Mouse (Mus musculus): ENCODE results near the gene Impg1. TPM values are rescaled to one million over a fixed set of nuclear protein-coding genes. Genes with fewer than 3 reads are reported as not detected.

Impg1 gene
- polyA plus RNA-seq, 2 experiments = not detected

DNA sequence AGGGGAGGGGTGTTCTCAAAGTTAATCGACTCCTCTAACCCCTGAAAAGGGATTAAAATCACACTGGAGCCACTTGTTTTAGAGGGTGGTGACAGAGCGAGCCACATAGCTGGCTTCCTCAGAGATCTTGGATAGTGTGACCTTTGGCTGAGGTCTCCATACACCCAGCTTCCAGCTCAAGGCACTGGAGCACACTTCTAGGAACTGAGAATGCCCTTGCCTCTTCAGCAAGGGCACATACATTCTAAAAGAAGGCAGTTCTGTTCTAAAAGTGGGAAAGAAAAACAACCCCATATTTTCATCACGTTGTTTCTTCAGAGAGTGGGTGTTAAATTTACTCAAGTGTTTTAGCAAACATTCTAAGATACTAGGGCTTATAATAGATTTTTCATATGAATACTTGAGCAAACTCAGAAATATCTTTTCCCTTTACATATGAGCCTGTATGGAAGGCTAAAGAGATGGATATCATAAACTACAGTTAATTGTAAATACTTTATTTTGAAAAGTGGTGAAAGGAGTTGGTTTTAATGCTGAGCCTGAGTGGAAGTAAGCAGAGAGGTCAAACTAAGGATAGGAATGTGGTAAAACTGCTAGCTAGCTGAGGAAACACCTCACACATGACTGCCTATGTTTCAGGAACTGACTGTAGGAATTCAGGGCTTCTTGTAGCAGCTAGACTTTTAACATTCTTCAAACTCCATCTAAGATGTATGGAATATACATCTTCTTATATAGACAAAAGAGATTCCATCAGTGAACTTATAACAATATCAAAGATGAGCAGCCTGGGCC is 14.6 kb downstream of the Impg1 start:
- Histone ChIP-seq H3K27me3 (ENCODE audit: control insufficient read depth, insufficient read depth, low read length) (no peaks in the 10 kb centered on the region), H3K9me3 (ENCODE audit: control insufficient read depth, low read length) (no peaks in the 10 kb centered on the region), H3K36me3 (replicated peaks; ENCODE audit: control insufficient read depth, insufficient read depth, low read depth) (no peaks in the 10 kb centered on the region), H3K27ac (no peak overlapping the region), H3K9ac (replicated peaks) (no peak overlapping the region), H3K4me1 (replicated peaks; ENCODE audit: control insufficient read depth in 2 of 2, insufficient read depth in 2 of 2, low read length in 1 of 2) (no peaks in the 10 kb centered on the region), H3K4me2 (ENCODE audit: low read depth) (no peak overlapping the region), H3K4me3 (ENCODE audit: insufficient read depth in 1 of 2, low read depth in 2 of 2, low read length in 2 of 2) (no peak overlapping the region)
- TF ChIP-seq CTCF (IDR thresholded peaks at IDR 0.05; ENCODE audit: low read depth) (no peak), EP300 (IDR thresholded peaks at IDR 0.05; ENCODE audit: low read depth) (no peak)
- DNase-seq (ENCODE audit: low read depth in 3 of 3, low spot score in 3 of 3) (no peak), ATAC-seq (ENCODE audit: insufficient read depth) (no peak)
- 42% methylated on average over 3 of the region's 3 CpGs for WGBS (ENCODE audit: insufficient replicate concordance)

DNA sequence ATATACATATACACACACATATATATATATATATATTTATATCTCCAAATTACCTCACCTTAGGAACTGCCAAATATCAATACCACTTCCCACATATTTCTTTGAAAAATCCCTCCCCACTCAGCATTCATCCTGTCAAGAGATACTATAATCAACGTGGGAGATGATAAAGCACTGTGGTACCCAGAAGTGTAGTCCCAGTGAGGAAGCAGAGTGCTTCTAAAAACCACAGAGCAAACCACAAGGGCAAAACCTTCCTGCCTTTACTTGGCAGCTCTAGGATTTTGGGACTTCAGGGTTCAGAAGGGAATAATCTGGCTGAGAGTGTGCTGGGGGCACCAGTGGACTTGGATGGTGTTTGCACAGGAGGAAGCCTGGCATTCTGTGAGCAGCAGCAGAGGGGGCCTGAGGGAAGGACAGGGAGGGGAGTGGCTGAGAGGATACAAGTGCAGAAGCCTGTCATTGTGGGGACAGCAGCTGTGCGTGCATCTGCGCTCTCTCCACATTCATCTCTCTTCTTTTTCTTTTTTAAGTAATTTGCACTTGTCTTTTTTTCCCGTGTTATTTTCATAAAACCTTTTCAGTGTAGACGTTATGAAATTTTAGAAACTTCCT is 24.1 kb downstream of the Impg1 start:
- no peak for DNase-seq (ENCODE audit: low read depth in 3 of 3, low spot score in 3 of 3)
- TF ChIP-seq CTCF (IDR thresholded peaks at IDR 0.05; ENCODE audit: low read depth) = no peak
- no peak for TF ChIP-seq EP300 (IDR thresholded peaks at IDR 0.05; ENCODE audit: low read depth)
- H3K9me3 ChIP-seq (ENCODE audit: control insufficient read depth, low read length) = no peaks in the 10 kb centered on the region
- WGBS (ENCODE audit: insufficient replicate concordance) = 40% methylated on average over 5 of the region's 5 CpGs
- no peak overlapping the region for H3K4me3 ChIP-seq (ENCODE audit: insufficient read depth in 1 of 2, low read depth in 2 of 2, low read length in 2 of 2)
- no peak overlapping the region for H3K27ac ChIP-seq
- ATAC-seq (ENCODE audit: insufficient read depth) = no peak
- no peak overlapping the region for H3K9ac ChIP-seq (replicated peaks)
- no peak overlapping the region for H3K4me2 ChIP-seq (ENCODE audit: low read depth)
- H3K4me1 ChIP-seq (replicated peaks; ENCODE audit: control insufficient read depth in 2 of 2, insufficient read depth in 2 of 2, low read length in 1 of 2) = no peaks in the 10 kb centered on the region
- H3K36me3 ChIP-seq (replicated peaks; ENCODE audit: control insufficient read depth, insufficient read depth, low read depth) = no peaks in the 10 kb centered on the region
- H3K27me3 ChIP-seq (ENCODE audit: control insufficient read depth, insufficient read depth, low read length) = no peaks in the 10 kb centered on the region

DNA sequence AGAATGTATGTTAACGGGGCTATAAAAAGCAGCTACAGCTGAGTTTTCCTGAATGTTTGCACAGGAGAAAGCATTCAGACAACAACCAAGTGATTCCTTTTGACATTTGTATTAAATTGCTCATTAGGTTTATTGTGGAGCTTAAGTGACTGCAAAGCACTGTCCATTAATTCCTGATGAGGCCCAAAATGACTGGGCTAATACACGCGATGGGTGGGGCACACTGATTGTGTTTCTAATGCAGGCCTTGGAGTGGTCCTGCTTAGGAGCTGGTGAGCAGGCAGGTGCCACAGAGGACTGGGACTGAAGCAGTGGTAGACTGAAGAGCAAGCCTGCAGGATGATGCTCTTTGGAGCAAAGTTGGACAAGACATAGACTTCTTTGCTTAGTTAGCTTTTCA is 73.9 kb downstream of the Impg1 start:
- Histone ChIP-seq H3K9ac (replicated peaks) (no peak overlapping the region), H3K27ac (no peak overlapping the region), H3K9me3 (ENCODE audit: control insufficient read depth, low read length) (no peaks in the 10 kb centered on the region), H3K27me3 (ENCODE audit: control insufficient read depth, insufficient read depth, low read length) (no peaks in the 10 kb centered on the region; the same call in 1 of the 2 replicates), H3K4me1 (replicated peaks; ENCODE audit: control insufficient read depth in 2 of 2, insufficient read depth in 2 of 2, low read length in 1 of 2) (no peaks in the 10 kb centered on the region), H3K36me3 (replicated peaks; ENCODE audit: control insufficient read depth, insufficient read depth, low read depth) (no peaks in the 10 kb centered on the region), H3K4me3 (ENCODE audit: insufficient read depth in 1 of 2, low read depth in 2 of 2, low read length in 2 of 2) (no peak overlapping the region), H3K4me2 (ENCODE audit: low read depth) (no peak overlapping the region)
- no peak for ATAC-seq (ENCODE audit: insufficient read depth)
- TF ChIP-seq CTCF (IDR thresholded peaks at IDR 0.05; ENCODE audit: low read depth) (no peak), EP300 (IDR thresholded peaks at IDR 0.05; ENCODE audit: low read depth) (no peak)
- no peak for DNase-seq (ENCODE audit: low read depth in 3 of 3, low spot score in 3 of 3)
- WGBS (ENCODE audit: insufficient replicate concordance) = 81% methylated on average over 3 of the region's 3 CpGs

DNA sequence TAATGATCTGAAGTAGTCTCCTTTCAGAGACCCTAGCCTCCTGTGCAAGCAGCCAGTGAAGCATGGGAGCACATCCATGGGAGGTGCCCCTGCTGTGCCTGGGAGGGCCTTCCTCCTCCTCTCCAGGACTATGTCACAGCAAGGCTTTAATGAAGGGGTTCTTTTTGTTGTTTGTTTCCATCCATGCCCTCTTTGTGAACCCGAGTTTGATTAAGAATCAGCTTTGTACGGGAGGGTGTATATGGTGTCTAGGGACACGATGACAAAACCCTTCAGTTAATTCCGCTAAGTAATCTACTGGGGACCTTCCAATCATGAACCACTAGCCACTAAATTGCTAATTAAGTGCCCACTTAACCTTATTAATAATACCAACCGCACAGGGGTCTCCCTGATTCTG is 74.3 kb downstream of the Impg1 start:
- Histone ChIP-seq H3K27ac (no peak overlapping the region), H3K4me3 (ENCODE audit: insufficient read depth in 1 of 2, low read depth in 2 of 2, low read length in 2 of 2) (no peak overlapping the region), H3K4me2 (ENCODE audit: low read depth) (no peak overlapping the region), H3K4me1 (replicated peaks; ENCODE audit: control insufficient read depth in 2 of 2, insufficient read depth in 2 of 2, low read length in 1 of 2) (no peaks in the 10 kb centered on the region), H3K27me3 (ENCODE audit: control insufficient read depth, insufficient read depth, low read length) (no peaks in the 10 kb centered on the region; the same call in 1 of the 2 replicates), H3K36me3 (replicated peaks; ENCODE audit: control insufficient read depth, insufficient read depth, low read depth) (no peaks in the 10 kb centered on the region), H3K9ac (replicated peaks) (no peak overlapping the region), H3K9me3 (ENCODE audit: control insufficient read depth, low read length) (no peaks in the 10 kb centered on the region)
- 61% methylated on average over 5 of the region's 5 CpGs for WGBS (ENCODE audit: insufficient replicate concordance)
- ATAC-seq (ENCODE audit: insufficient read depth) = no peak
- DNase-seq (ENCODE audit: low read depth in 3 of 3, low spot score in 3 of 3) = no peak
- no peak for TF ChIP-seq CTCF (IDR thresholded peaks at IDR 0.05; ENCODE audit: low read depth)

DNA sequence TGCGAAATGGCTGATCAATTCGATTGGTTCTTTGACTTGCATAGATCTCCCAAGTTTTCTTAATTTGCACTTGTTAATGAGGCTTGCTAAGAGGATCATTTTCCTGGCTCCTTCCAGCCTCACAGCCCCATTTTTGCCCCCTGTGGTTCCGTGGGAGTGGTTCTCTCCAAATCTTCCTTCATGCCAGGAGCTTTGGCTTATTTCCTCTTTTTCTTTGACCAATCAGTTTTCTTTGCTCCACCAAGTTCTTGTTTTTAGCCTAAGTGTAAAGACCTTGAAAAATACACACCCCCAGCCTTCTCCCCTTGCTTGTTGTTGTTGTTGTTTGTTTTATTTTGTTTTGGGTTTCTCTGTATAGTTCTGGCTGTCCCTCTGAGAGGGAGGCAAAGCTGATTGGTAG is 77.4 kb downstream of the Impg1 start:
- TF ChIP-seq EP300 (IDR thresholded peaks at IDR 0.05; ENCODE audit: low read depth) (no peak), CTCF (IDR thresholded peaks at IDR 0.05; ENCODE audit: low read depth) (no peak)
- Histone ChIP-seq H3K4me3 (ENCODE audit: insufficient read depth in 1 of 2, low read depth in 2 of 2, low read length in 2 of 2) (no peak overlapping the region), H3K4me2 (ENCODE audit: low read depth) (no peak overlapping the region), H3K9me3 (ENCODE audit: control insufficient read depth, low read length) (no peaks in the 10 kb centered on the region), H3K27ac (no peak overlapping the region), H3K27me3 (ENCODE audit: control insufficient read depth, insufficient read depth, low read length) (no peaks in the 10 kb centered on the region; the same call in 1 of the 2 replicates), H3K4me1 (replicated peaks; ENCODE audit: control insufficient read depth in 2 of 2, insufficient read depth in 2 of 2, low read length in 1 of 2) (no peaks in the 10 kb centered on the region), H3K36me3 (replicated peaks; ENCODE audit: control insufficient read depth, insufficient read depth, low read depth) (no peaks in the 10 kb centered on the region), H3K9ac (replicated peaks) (no peak overlapping the region)
- DNase-seq (ENCODE audit: low read depth in 3 of 3, low spot score in 3 of 3) = no peak
- 54% methylated on average over 3 of the region's 3 CpGs for WGBS (ENCODE audit: insufficient replicate concordance)
- no peak for ATAC-seq (ENCODE audit: insufficient read depth)

Data from liver, embryonic 14.5 days (tissue).